Mouse (Mus musculus) gastrocnemius, adult 18-20 months (tissue): ENCODE data around the gene Ndufb5. TPM values are rescaled to one million over a fixed set of nuclear protein-coding genes. Genes with fewer than 3 reads are reported as not detected.
A peak's percentile ranks its signal among the peaks of the same experiment; 100 is the strongest.
"Not testable (repeated sequence)": the region's sequence is repeated elsewhere in the genome, so short reads cannot be mapped to it uniquely, and the experiment has no call there.

Experiments used
- DNase-seq: peaks from one replicate; pipeline ENCODE4 v3.0.0; 2021; ENCODE audit warnings: low spot score
- total RNA-seq, 2 experiments: library from RNA; stranded (reverse); gene quantifications; 2 replicates each; pipeline ENCODE4 v1.2.3; 2021

Ndufb5 gene
- total RNA-seq, 2 experiments from 2014 or later, result 575 to 650 TPM

DNA sequence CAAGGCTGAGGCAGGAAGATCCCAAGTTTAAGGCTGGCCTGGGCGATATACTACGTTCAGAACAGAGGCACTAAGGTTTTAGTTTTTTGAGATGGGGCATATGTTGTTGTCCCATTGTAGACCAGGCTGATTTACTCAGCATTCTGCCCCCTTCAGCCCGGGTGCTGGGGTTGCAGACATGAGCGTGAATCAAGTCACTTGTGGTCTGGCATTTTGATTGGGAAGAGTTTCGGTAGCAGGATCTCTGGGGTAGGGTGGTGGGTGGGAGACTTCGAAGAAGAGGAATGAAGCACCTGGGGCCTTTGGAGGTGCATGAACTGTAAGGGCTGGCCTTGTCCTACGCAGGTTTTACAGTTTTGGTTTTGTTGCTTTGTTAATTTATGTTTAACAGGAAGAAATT, 12.6 kb upstream of the Ndufb5 start:
- no peak for DNase-seq

DNA sequence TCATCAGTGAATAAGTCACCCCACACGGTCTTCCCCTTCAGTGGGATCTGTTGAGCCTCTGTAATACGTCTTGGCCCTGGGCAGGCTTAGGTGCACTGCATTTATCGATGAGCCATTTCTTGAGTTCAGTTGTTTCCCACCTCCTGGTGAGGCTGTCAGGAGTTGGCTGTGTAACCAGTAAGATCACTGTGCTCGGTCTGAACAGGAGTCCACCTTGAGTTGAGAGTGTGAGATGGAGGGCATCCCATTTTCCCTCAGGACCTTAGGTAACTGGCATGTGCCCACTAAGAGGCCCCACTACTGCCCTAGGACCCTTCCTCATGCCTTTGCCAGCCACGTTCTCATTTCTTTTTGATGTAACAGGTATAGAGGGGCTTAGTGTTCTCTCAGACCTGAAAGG, 10.8 kb upstream of the Ndufb5 start:
- DNase-seq, result no peak

- DNase-seq, result no peak
Measured at GRCm38 (mm10) chr3:32727861-32728260, 8.9 kb upstream of the Ndufb5 start.

DNA sequence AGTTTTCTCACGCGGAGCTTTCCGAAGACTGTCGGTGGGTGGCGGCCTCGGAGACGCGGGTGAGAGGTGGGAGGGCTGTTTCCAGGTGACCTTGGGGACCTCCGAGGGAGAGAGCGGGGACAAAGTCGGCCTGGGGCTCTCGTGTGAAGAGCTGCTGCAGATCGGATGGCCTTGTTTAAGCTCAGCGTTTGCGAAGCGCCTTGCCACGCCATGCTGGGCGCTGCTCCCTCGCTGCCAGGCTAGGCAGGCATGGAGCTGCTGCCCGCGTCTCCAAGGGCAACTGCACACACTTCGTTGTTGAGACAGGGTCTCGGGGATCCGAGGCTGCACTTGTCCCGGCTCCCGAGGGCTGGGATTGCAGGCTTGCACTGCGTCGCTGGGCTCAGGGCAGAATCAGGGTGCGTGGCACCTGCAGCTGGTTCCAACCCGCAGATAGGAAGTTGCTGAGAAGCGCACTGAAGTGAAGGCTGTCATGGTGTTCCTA, 424 bp downstream of the Ndufb5 start, which contains the start of gene Mrpl47:
Gene Mrpl47, minus strand, starts transcription at position 434 of the 484 bp plus-strand sequence.
- peak; percentile 9 for DNase-seq

- peak; percentile 18 for DNase-seq
Measured at GRCm38 (mm10) chr3:32738549-32738948, 1.8 kb downstream of the Ndufb5 start.

- DNase-seq, result no peak
Measured at GRCm38 (mm10) chr3:32742276-32742780, 5.5 kb downstream of the Ndufb5 start.

DNA sequence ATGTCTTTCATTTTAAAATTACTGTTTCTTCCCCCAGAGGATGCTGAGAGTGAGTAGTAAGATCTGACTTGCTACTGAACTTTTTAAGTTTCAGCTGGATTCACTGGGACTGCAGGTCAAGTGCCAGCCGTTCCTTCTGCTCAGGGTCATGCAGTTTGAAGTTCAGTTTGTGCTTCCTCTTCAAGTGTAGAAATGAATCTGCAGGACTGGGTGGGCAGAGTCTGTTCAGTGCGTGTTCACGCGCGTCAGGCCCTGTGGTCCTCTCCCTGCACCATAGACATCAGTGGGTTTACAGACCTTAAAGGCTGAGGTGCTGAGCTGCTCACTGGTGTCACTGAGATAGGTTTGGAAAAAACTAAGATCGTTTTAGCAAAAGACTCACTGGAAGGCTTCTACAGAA, 8.2 kb downstream of the Ndufb5 start:
- no peak for DNase-seq

DNA sequence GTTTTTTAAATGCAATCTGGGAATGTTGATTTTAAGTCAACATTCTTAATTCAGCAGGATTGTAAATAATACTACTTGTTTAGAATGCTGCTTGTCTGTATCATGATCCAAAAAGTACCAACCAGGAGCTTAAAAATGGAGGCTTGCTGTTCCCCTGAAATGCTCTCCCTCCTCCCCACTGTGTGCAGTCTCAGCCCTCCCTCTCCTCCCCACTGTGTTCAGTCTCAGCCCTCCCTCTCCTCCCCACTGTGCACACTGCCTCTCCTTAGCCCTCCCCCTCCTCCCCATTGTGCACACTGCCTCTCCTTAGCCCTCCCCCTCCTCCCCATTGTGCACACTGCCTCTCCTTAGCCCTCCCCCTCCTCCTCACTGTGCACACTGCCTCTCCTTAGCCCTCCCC, 8.6 kb downstream of the Ndufb5 start:
- not testable (repeated sequence) for DNase-seq

- no peak for DNase-seq
Measured at GRCm38 (mm10) chr3:32748384-32748783, 11.6 kb downstream of the Ndufb5 start.

- DNase-seq, result no peak
Measured at GRCm38 (mm10) chr3:32749820-32750579, 13.2 kb downstream of the Ndufb5 start.

DNA sequence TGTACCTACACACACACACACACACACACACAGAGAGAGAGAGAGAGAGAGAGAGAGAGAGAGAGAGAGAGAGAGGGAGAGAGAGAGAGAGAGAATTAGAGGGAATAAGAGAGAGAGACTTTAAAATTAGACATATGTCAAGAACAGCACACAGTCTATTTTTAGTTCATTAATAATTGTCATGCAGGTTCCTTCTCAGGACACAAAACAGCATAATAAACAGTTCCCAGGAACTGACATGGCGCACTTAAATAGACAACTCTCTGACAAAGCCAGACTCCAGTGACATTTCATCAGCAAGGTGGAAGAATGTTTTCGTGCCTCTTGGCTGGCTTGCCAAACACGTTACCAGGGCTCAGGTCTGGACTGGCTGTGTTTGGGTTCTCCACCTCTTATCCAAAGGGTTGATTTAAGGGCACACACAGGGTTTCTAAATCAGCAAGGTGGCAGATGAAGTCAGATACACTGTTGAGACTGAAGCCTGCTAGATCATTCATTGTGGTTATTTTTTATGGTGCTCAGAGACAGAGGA, 17.7 kb downstream of the Ndufb5 start:
- DNase-seq, result no peak

GRCm38 (mm10) chr3:32759212-32759611, 22.4 kb downstream of the Ndufb5 start:
- DNase-seq, result no peak

- DNase-seq, result no peak
Measured at GRCm38 (mm10) chr3:32762962-32763361, 26.2 kb downstream of the Ndufb5 start.

GRCm38 (mm10) chr3:32763902-32764301, 27.1 kb downstream of the Ndufb5 start:
- no peak for DNase-seq

GRCm38 (mm10) chr3:32770781-32771180, 34.0 kb downstream of the Ndufb5 start:
- DNase-seq, result no peak

Other genes with a start within 250 kb of the Ndufb5 start
- under 1 TPM in 1 of 2 experiments, not detected in 1; 0.17 TPM for gene Kcnmb3, start 244.8 kb upstream of the Ndufb5 start, total RNA-seq
- 10 to 100 TPM; 28.7 to 32.4 TPM for gene Zfp639, start 226.7 kb upstream of the Ndufb5 start, total RNA-seq
- gene Mfn1, start 207.5 kb upstream of the Ndufb5 start, total RNA-seq, result 100 to 1,000 TPM; 222 to 257 TPM
- 1 to 10 TPM; 3.4 to 5.5 TPM for gene Gnb4, start 120.4 kb upstream of the Ndufb5 start, total RNA-seq
- 10 to 100 TPM; 14.3 to 14.7 TPM for gene Actl6a, start 30.7 kb upstream of the Ndufb5 start, total RNA-seq
- 10 to 100 TPM; 24.5 to 26.9 TPM for gene Mrpl47, start 615 bp downstream of the Ndufb5 start, total RNA-seq
- gene Usp13, start 80.6 kb downstream of the Ndufb5 start, total RNA-seq, result 100 to 1,000 TPM; 191 to 208 TPM